Mouse (Mus musculus) limb, embryonic 14.5 days (tissue): Measurements from ENCODE around the gene Fam229b. TPM values are rescaled to one million over a fixed set of nuclear protein-coding genes. Genes with fewer than 3 reads are reported as not detected.

Experiments used
- ATAC-seq: fragments of 200-750 bp; cut with Nextera tagmentation; 2 replicates; pipeline ENCODE4 v1.8.0; 2017; ENCODE audit warnings: low read depth, moderate number of reproducible peaks, moderate TSS enrichment; ENCODE audit not compliant: low FRiP score
- DNase-seq: peaks from one replicate; pipeline ENCODE4 v3.0.0-alpha.2; 2015; ENCODE audit warnings: low spot score
- H3K27ac ChIP-seq: fragments of 300-500 bp; sonication (generic); replicated peaks from 2 replicates; pipeline ENCODE4 v1.5.1; 2014; ENCODE audit warnings: low read depth, mild to moderate bottlenecking, low read length, moderate library complexity, mixed read lengths
- H3K27me3 ChIP-seq: fragments of 300-500 bp; sonication (generic); 2 replicates; pipeline ENCODE4 v1.6.1; 2014; ENCODE audit warnings: low read length, mixed read lengths; ENCODE audit not compliant: control insufficient read depth, insufficient read depth
- H3K36me3 ChIP-seq: fragments of 300-500 bp; sonication (generic); 2 replicates; pipeline ENCODE4 v1.6.1; 2014; ENCODE audit warnings: mild to moderate bottlenecking, low read length, moderate library complexity, mixed read lengths; ENCODE audit not compliant: control insufficient read depth, insufficient read depth
- H3K4me1 ChIP-seq: fragments of 300-500 bp; sonication (generic); 2 replicates; pipeline ENCODE4 v1.6.1; 2014; ENCODE audit warnings: antibody characterized with exemption, low read length, mixed read lengths; ENCODE audit not compliant: control insufficient read depth, insufficient read depth
- H3K4me2 ChIP-seq: fragments of 300-500 bp; sonication (generic); replicated peaks from 2 replicates; pipeline ENCODE4 v1.6.1; 2014; ENCODE audit warnings: low read depth, mild to moderate bottlenecking, low read length, moderate library complexity; ENCODE audit not compliant: severe bottlenecking
- H3K4me3 ChIP-seq: fragments of 300-500 bp; sonication (generic); replicated peaks from 2 replicates; pipeline ENCODE4 v1.5.1; 2014; ENCODE audit warnings: low read length
- H3K9ac ChIP-seq: fragments of 300-500 bp; sonication (generic); 2 replicates; pipeline ENCODE4 v1.6.1; 2014; ENCODE audit warnings: mild to moderate bottlenecking, low read depth, low read length, moderate library complexity; ENCODE audit not compliant: severe bottlenecking
- H3K9me3 ChIP-seq: fragments of 300-500 bp; sonication (generic); 2 replicates; pipeline ENCODE4 v1.6.1; 2016; ENCODE audit warnings: low read length; ENCODE audit not compliant: control insufficient read depth
- POLR2A ChIP-seq: fragments of 200-500 bp; IDR thresholded peaks from 2 replicates; pipeline ENCODE4 v1.8.0; 2012; ENCODE audit warnings: inconsistent platforms, mild to moderate bottlenecking, moderate library complexity, borderline replicate concordance; ENCODE audit not compliant: insufficient read depth, insufficient read length; ENCODE audit errors: extremely low read depth
- whole genome bisulfite sequencing: fragments of 180-500 bp; shearing (Covaris S2); extraction: QIAGEN DNeasy Blood & Tissue Kit; methylation state at CpG from one replicate; pipeline ENCODE4 v1.1.7; 2014; 5-methylcytosine and 5-hydroxymethylcytosine counted together
- polyA plus RNA-seq, 2 experiments: library from polyadenylated mRNA; depleted of rRNA in 1 of 2; stranded (reverse) in 1 of 2; unstranded in 1 of 2; fragments of >200 nt; fragmentation: Nextera tagmentation in 1 of 2; extraction: Ambion mirVana in 1 of 2; gene quantifications; 2 replicates each; pipeline versions ENCODE4 v1.2.1 to v1.2.3; 2012 to 2014

Gene Fam229b
- polyA plus RNA-seq (2012; rRNA removed) (7.6 and 7.9 TPM in 2 replicates), polyA plus RNA-seq (2014; fragmentation: Nextera tagmentation; extraction: Ambion mirVana) (10.9 and 13.0 TPM in 2 replicates)

DNA sequence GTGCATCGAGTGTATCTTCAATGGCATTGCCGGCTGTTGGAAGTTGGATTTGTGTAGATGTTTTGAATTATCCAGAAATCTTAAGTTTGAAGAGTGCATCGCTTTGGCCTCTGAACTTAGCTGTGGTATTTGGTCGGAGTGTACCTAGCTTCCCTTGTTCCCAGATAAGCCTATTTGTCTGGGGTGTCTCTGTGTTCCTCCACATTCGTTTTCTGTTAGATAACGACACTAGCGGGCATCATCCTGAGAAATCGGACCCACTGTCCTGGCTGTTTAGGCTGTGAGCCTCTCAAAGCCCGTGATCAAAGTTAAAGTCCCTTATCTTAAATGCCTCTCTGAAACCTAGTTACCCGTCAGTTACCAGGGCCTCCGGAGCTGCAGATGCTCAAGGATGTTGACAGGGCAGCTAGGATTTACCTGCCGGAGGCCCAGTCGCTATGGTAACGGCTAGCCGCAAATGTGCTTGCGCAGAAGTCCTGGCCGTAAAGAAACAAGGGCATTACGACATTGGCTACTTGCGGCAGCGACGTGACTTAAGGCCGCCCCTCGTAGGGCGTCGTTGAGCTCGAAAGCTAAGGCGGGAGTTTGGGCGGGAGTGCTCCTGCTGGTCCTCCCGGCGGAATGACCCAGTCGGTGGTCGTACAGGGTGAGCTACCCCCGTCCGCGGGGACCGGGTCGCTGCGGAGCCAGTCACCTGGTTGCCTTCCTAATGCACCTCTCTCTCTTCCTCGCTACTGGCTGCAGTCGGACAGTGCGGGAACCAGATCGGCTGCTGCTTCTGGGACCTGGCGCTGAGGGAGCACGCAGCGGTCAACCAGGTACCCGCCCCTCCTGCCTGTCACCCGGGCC, at the start of gene Fam229b, which contains the start of gene Tube1:
TSS of gene Fam229b (minus strand) at position 453 of the 849 bp plus-strand sequence.
TSS of gene Tube1 (plus strand) at position 515 of the 849 bp plus-strand sequence.
- peak within 1 kb of the TSS; percentile 62 for H3K27ac ChIP-seq

GRCm38 (mm10) chr10:39176981-39177380, 43.3 kb upstream of the Fam229b start:
- Histone ChIP-seq H3K4me1 (0 out of 2 replicates have a peak, but pooled peaks cover 11% of the 10 kb centered on the region), H3K27ac (no peak overlapping the region), H3K27me3 (no peaks in the 10 kb centered on the region), H3K36me3 (no peaks in the 10 kb centered on the region), H3K4me2 (no peak overlapping the region), H3K9me3 (no peaks in the 10 kb centered on the region), H3K9ac (no peak overlapping the region), H3K4me3 (no peak overlapping the region)
- DNase-seq: no peak
- ATAC-seq: no peak
- WGBS: 86% methylated on average over 5 of the region's 5 CpGs
- TF ChIP-seq POLR2A: no peak

More for the DNA sequence above, at the start of gene Fam229b, which contains the start of gene Tube1:
- no peaks in the 10 kb centered on the region for H3K27me3 ChIP-seq
- H3K9ac ChIP-seq: peak within 1 kb of the TSS; percentile 77
- peak; percentile 32; the same call in 1 of the 2 replicates for TF ChIP-seq POLR2A
- H3K4me3 ChIP-seq: peak within 1 kb of the TSS; percentile 74
- H3K4me2 ChIP-seq: peak within 1 kb of the TSS; percentile 78
- ATAC-seq (peak; percentile 92), DNase-seq (peak; percentile 95)
- H3K9me3 ChIP-seq: no peaks in the 10 kb centered on the region
- peaks cover 13% of the 10 kb centered on the region for H3K36me3 ChIP-seq
- WGBS: 7% methylated on average over 44 of the region's 47 CpGs
- 0 out of 2 replicates have a peak, but pooled peaks cover 5% of the 10 kb centered on the region for H3K4me1 ChIP-seq

- 0 out of 2 replicates have a peak, but pooled peaks cover 23% of the 10 kb centered on the region for H3K4me1 ChIP-seq
- H3K4me3 ChIP-seq: no peak overlapping the region
- no peaks in the 10 kb centered on the region for H3K27me3 ChIP-seq
- ATAC-seq (no peak), DNase-seq (peak; percentile 38)
- WGBS: 34% methylated on average over 13 of the region's 13 CpGs
- H3K27ac ChIP-seq: peak overlapping the region; percentile 10; the same call in 1 of the 2 replicates
- H3K36me3 ChIP-seq: no peaks in the 10 kb centered on the region
- peak overlapping the region; percentile 25 for H3K4me2 ChIP-seq
- no peak for TF ChIP-seq POLR2A
- H3K9ac ChIP-seq: no peak overlapping the region
- H3K9me3 ChIP-seq: no peaks in the 10 kb centered on the region
Observed at GRCm38 (mm10) chr10:39173077-39173476, 39.4 kb upstream of the Fam229b start.

DNA sequence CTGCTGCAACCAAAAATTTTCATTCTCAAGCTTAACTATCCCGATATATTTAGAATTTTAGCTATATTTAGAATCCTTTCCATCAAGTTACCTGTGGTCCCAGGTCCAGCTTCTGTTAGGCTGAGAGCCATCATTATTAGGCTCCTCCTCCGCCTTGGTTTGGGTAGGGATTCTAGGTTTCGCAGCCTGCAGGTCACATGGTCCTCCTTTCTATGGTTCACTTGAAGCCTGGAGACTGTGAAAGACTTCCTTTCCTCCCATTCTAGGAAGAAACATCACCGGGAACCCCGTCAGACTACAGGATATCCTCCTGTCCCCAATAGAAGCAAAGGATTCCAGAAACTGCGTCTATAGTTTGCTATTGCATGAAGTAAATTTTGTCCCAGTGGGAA, 38.8 kb upstream of the Fam229b start:
- TF ChIP-seq POLR2A: no peak
- H3K4me3 ChIP-seq: no peak overlapping the region
- 85% methylated on average over 6 of the region's 6 CpGs for WGBS
- H3K9ac ChIP-seq: no peak overlapping the region
- no peaks in the 10 kb centered on the region for H3K27me3 ChIP-seq
- H3K4me1 ChIP-seq: 0 out of 2 replicates have a peak, but pooled peaks cover 23% of the 10 kb centered on the region
- no peaks in the 10 kb centered on the region for H3K36me3 ChIP-seq
- H3K4me2 ChIP-seq: peak overlapping the region; percentile 79; the same call in 1 of the 2 replicates
- peak overlapping the region; percentile 10; the same call in 1 of the 2 replicates for H3K27ac ChIP-seq
- ATAC-seq (no peak), DNase-seq (no peak)
- no peaks in the 10 kb centered on the region for H3K9me3 ChIP-seq
